Mouse (Mus musculus) limb, embryonic 13.5 days (tissue): ENCODE data around the gene Gatad2a. TPM values are rescaled to one million over a fixed set of nuclear protein-coding genes. Genes with fewer than 3 reads are reported as not detected.

Source experiments
- ATAC-seq: fragments of 200-750 bp; cut with Nextera tagmentation; 2 replicates; pipeline ENCODE4 v1.8.0; 2017; ENCODE audit warnings: low read depth, moderate number of reproducible peaks, moderate TSS enrichment; ENCODE audit not compliant: low FRiP score
- H3K27ac ChIP-seq: fragments of 300-500 bp; sonication (generic); 2 replicates; pipeline ENCODE4 v1.5.1; 2015; ENCODE audit warnings: inconsistent platforms, mild to moderate bottlenecking, moderate library complexity
- H3K27me3 ChIP-seq: fragments of 300-500 bp; sonication (generic); 2 replicates; pipeline ENCODE4 v1.6.1; 2015; ENCODE audit warnings: mild to moderate bottlenecking, inconsistent platforms
- H3K36me3 ChIP-seq: fragments of 300-500 bp; sonication (generic); 2 replicates; pipeline ENCODE4 v1.6.1; 2015; ENCODE audit warnings: inconsistent platforms, mild to moderate bottlenecking, moderate library complexity
- H3K4me1 ChIP-seq: fragments of 300-500 bp; sonication (generic); 2 replicates; pipeline ENCODE4 v1.6.1; 2015; ENCODE audit warnings: inconsistent platforms
- H3K4me2 ChIP-seq: fragments of 300-500 bp; sonication (generic); replicated peaks from 2 replicates; pipeline ENCODE4 v1.6.1; 2015; ENCODE audit warnings: inconsistent platforms, mild to moderate bottlenecking, moderate library complexity
- H3K4me3 ChIP-seq: fragments of 300-500 bp; sonication (generic); 2 replicates; pipeline ENCODE4 v1.5.1; 2015; ENCODE audit warnings: moderate library complexity, mild to moderate bottlenecking, inconsistent platforms
- H3K9ac ChIP-seq: fragments of 300-500 bp; sonication (generic); 2 replicates; pipeline ENCODE4 v1.6.1; 2015; ENCODE audit warnings: mild to moderate bottlenecking, inconsistent platforms
- H3K9me3 ChIP-seq: fragments of 300-500 bp; sonication (generic); 2 replicates; pipeline ENCODE4 v1.6.1; 2016; ENCODE audit warnings: inconsistent platforms
- WGBS: fragments of 180-500 bp; shearing (Covaris S2); methylation state at CpG from one replicate; pipeline ENCODE4 v1.1.7; 2015; 5-methylcytosine and 5-hydroxymethylcytosine counted together
- polyA plus RNA-seq: library from polyadenylated mRNA; unstranded; fragments of >200 nt; fragmentation: Nextera tagmentation; extraction: Ambion mirVana; gene quantifications from 2 replicates; pipeline ENCODE4 v1.2.1, GENCODE M21; 2015

The Gatad2a gene
- polyA plus RNA-seq, 1 experiment from 2014 or later, result 37.7 TPM

DNA sequence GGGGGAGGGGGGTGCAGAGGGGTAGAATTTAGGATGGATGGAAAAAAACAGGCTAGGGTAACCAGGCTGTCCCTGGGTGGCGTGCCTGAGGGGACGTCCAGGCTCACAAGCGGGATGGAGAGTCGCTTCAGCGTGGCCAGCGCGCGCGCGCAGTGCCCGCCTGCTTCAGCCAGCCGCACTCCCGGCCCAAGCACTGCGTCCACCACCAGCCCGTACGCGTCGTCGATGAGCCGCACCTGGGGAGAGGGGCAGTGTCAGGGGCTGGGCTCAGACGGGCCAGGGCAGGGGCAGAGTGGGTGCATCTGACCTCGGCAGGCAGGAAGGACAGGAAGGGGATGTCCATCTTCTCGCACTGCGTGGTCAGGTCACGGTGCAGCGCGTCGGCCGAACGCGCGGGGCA lies 107.3 kb downstream of the Gatad2a start:
- no peak overlapping the region for H3K27ac ChIP-seq
- 4% methylated on average over 32 of the region's 32 CpGs for WGBS
- no peak for ATAC-seq
- peaks cover 28% of the 10 kb centered on the region for H3K4me1 ChIP-seq
- peaks cover 89% of the 10 kb centered on the region for H3K27me3 ChIP-seq
- peak overlapping the region; percentile 48; the same call in 1 of the 2 replicates for H3K9ac ChIP-seq
- peaks cover 18% of the 10 kb centered on the region for H3K36me3 ChIP-seq
- H3K9me3 ChIP-seq, result no peaks in the 10 kb centered on the region
- H3K4me3 ChIP-seq, result peak overlapping the region; percentile 36
- peak overlapping the region; percentile 63 for H3K4me2 ChIP-seq

DNA sequence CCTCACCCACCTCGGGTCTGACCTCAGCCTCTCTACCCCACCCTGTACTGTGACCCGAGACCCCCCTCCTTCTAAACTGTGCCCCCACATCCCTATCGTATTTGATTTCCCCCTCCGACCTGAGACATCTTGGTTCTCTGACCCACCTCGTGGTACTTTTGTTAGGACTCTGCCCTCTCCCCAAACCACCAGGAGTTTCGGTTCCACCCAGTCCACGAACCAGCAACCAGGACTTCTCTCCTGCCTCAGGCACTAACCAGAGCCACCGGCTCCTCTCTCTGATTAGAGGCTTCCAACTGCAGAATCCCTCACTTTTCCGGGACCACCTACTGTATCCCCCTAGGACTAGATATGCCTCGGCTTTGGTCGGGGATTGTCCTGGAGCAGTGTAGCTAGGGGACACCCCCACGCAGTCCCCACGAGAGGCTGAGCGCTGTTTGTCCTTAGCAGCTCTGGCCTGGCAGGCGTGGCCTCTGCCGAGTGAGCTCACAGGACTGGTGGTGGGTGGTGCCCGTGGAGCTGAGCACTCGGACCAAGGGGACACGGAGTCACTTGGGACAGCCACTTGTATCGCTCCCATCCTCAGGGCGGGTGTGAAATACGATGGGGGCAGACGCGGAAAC lies 107.8 kb downstream of the Gatad2a start:
- H3K4me3 ChIP-seq, result peak overlapping the region; percentile 36
- H3K36me3 ChIP-seq, result peaks cover 13% of the 10 kb centered on the region
- no peaks in the 10 kb centered on the region for H3K9me3 ChIP-seq
- 5% methylated on average over 24 of the region's 24 CpGs for WGBS
- peaks cover 94% of the 10 kb centered on the region for H3K27me3 ChIP-seq
- ATAC-seq, result no peak
- H3K4me2 ChIP-seq, result peak overlapping the region; percentile 63
- H3K9ac ChIP-seq, result peak overlapping the region; percentile 48
- peaks cover 28% of the 10 kb centered on the region for H3K4me1 ChIP-seq
- H3K27ac ChIP-seq, result no peak overlapping the region

DNA sequence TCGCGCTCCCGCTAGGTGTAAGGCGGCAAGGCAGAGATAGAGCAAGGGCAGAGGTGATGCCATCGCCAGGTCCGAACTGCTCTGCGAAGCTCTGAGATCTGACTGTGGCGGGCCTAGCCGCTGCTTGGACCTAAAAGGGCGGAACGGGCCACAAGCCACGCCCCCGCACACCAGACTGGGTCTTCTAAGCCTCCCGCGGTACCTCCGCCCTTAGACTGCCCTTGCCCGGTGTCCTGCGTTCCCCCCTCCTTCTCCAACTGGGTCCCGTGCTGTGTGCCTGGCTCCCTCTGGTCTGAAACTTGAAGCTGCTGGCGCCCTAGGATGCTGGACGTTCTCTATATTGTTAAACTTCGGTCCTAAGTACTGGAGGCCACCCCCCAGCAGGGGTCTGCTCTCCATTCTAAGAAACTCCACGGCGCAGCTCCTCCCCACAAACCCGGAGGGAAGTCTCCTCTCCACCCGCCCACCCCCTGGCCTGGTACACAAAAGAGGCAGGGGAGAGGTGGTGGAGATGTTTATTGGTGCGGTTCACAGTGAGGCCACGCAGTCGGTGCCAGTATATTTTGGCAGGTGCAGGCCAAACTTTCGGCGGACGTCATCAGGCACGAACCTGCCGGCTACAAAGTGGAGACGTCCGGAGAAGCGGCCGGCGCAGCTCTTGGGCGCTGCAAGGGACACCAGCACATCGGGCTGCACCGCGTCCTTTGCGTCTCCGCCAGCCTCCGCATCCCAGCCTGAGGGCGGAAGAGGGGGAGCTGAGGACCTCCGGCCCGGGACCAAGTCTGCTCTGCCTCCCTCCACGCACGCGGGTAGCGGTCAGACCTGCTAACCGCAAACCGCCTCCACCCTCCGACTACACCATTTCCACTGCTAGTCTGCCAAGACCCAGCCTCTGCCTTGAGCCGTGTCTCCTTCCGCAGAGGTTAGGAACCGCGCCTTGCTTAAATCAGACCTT lies 108.6 kb downstream of the Gatad2a start, which contains the start of gene Cilp2:
Cilp2 (minus strand) TSS at position 399 of the 955 bp plus-strand sequence.
- peak within 1 kb of the TSS; percentile 63 for H3K4me2 ChIP-seq
- H3K27me3 ChIP-seq, result peaks cover 99% of the 10 kb centered on the region
- peak within 1 kb of the TSS; percentile 48 for H3K9ac ChIP-seq
- 1% methylated on average over 59 of the region's 60 CpGs for WGBS
- H3K4me3 ChIP-seq, result peak within 1 kb of the TSS; percentile 36
- H3K4me1 ChIP-seq, result peaks cover 28% of the 10 kb centered on the region
- no peaks in the 10 kb centered on the region for H3K9me3 ChIP-seq
- ATAC-seq, result no peak
- H3K36me3 ChIP-seq, result peaks cover 5% of the 10 kb centered on the region
- H3K27ac ChIP-seq, result no peak within 1 kb of the TSS

DNA sequence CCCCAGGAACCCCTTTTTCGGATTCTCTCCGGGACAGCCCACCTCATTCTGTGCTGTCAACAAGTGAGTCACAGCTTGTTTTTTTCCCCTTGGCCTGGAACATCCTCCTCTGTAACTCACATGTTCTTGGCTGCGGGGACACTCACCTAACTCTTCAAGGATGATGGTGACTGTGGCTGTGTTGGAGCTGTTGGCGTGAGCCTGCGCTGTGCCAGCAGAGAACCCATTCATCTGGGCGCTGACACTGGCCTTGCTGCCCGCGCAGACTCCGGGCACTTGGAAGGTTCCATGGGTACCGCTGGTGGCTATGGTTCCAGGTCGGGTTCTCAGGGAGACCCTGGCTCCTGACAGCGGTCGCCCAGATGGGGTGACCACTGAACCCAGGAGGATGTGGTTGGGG lies 112.0 kb downstream of the Gatad2a start:
- no peak for ATAC-seq
- Histone ChIP-seq H3K27ac (no peak overlapping the region), H3K27me3 (peaks cover 100% of the 10 kb centered on the region), H3K9ac (no peak overlapping the region), H3K36me3 (no peaks in the 10 kb centered on the region), H3K4me2 (no peak overlapping the region), H3K9me3 (no peaks in the 10 kb centered on the region), H3K4me1 (peaks cover 36% of the 10 kb centered on the region), H3K4me3 (no peak overlapping the region)
- 55% methylated on average over 13 of the region's 13 CpGs for WGBS

DNA sequence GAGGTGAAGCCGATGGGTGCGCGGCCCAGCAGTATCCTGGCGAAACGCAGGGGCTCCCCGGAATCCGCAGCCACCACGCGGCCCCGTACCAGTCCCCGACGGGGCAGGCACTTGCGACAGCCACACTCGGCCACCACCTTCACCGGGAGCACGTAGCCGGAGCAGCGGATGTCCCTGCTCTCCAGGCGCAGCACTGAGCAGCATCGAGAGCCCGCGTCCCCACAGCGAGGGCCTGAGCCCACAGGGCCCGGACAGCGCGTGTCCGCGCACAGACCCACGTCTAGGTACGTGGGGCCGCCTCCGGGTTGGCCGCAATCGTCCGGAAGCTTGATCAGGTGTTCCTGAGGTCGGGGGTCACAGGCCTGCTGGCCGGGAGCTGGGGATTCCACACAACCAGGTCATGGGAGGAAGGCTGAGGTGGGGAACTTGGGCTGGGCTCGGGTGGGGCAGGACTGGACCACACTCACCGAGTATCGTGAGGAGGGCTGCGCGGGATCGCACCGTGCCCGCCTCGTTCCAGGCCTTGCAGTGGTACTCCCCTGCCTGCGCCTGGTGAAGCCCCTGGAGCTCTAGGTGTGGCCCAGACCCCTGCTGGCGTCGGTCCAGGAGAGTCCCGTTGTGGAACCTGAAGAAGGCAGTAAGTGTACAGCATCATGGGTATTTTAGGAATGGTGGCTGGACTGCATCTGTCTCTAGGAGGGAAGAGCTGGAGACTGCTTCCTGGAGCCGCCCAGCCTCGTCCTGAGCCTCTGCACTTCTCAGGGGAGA lies 113.2 kb downstream of the Gatad2a start:
- H3K9ac ChIP-seq, result peak overlapping the region; percentile 50; the same call in 1 of the 2 replicates
- H3K27ac ChIP-seq, result no peak overlapping the region
- peaks cover 24% of the 10 kb centered on the region for H3K4me1 ChIP-seq
- H3K4me3 ChIP-seq, result peak overlapping the region; percentile 47
- 14% methylated on average over 52 of the region's 52 CpGs for WGBS
- peaks cover 100% of the 10 kb centered on the region for H3K27me3 ChIP-seq
- H3K9me3 ChIP-seq, result no peaks in the 10 kb centered on the region
- ATAC-seq, result no peak
- peak overlapping the region; percentile 63 for H3K4me2 ChIP-seq
- no peaks in the 10 kb centered on the region for H3K36me3 ChIP-seq

DNA sequence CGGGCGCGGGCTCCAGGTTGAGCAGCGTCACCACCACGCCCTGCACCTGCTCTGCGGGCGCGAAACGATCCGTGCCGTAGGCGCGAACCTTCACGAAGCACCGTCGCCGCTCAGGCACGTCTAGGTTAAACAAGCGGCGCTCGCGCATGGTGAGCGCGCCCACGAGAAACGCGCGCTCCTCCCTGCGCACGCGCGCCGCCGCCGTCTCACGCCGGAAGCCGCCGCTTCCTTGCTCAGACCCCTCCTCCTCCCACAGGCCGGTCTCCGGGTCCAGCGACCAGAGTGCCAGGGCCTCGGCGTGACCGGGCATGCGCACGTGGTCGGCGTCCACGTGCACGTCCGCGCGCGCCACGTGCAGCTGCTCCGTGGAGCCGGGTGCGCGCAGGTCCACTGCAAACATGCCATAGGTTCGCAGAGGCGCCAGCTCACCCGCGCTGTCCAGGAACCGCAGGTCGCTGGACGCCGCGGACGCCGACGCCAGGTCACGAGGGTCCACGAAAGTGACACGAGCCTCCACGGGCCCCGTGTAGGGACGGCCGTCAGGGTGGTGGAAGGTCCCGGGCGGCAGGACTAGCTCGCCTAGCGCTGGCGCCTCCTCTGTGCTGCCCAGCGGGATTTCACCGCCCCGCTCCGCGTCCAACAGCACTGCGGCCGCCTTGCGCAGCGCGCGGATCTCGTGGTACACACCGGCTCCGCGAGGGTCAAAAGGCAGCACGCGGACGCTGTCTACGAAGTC lies 114.0 kb downstream of the Gatad2a start:
- peaks cover 100% of the 10 kb centered on the region for H3K27me3 ChIP-seq
- H3K4me1 ChIP-seq, result peaks cover 16% of the 10 kb centered on the region
- no peaks in the 10 kb centered on the region for H3K36me3 ChIP-seq
- WGBS, result 5% methylated on average over 103 of the region's 103 CpGs
- H3K4me2 ChIP-seq, result peak overlapping the region; percentile 63
- H3K9ac ChIP-seq, result peak overlapping the region; percentile 50
- ATAC-seq, result peak; percentile 71
- H3K9me3 ChIP-seq, result no peaks in the 10 kb centered on the region
- H3K4me3 ChIP-seq, result peak overlapping the region; percentile 47
- H3K27ac ChIP-seq, result no peak overlapping the region

DNA sequence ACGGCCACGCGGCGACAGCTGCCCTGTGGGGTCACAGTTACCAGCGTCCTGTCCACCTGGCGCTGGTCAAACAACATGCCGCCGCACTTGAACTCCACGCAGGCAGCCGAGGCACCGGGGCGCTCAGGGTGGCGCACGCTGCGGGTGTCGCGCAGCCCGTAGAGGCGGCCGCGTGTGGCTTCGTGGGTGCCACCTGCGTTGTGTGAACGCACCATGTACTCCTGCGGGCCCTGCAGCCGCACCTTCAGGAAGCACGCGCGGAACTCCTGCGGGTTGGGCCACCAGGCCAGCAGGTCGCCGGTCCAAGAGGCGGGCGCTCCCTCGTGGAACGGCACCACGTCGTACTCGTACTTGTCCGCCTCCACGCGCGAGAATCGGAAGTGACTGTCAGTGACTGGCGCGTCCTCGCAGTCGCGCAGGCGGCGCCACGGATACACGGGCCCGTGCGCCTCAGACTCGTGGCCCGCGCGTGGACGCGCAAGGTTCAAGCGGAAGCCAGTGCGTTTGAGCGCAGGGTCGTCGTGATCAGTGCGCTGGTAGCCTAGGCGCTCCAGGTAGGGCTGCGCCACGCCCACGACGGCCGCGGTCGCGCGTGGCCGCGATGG lies 114.8 kb downstream of the Gatad2a start:
- Histone ChIP-seq H3K9me3 (no peaks in the 10 kb centered on the region), H3K4me1 (peaks cover 11% of the 10 kb centered on the region), H3K9ac (peak overlapping the region; percentile 50), H3K27ac (no peak overlapping the region), H3K27me3 (peaks cover 100% of the 10 kb centered on the region), H3K4me2 (peak overlapping the region; percentile 63), H3K36me3 (no peaks in the 10 kb centered on the region), H3K4me3 (peak overlapping the region; percentile 47)
- ATAC-seq, result no peak
- WGBS, result 15% methylated on average over 79 of the region's 79 CpGs

DNA sequence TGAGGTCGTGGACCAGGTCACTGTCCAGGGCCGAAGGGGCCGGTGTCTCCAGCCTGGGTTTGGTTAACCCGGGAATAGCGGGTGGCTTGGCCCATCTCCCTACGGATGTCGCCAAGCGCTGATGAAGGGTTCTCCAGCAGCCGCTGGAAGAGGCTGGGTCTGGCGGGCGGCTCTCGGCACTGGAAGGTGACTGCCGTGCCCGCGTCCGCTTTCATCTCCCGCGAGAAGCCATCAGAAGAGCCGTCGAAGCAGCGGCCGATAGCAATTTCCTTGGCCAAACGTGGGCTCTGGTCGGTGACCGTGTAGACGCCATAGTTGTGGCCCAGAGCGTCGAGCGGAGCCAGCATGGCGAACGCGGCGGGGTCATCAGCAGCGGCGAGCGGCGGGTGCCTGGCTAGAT lies 115.3 kb downstream of the Gatad2a start:
- Histone ChIP-seq H3K9ac (peak overlapping the region; percentile 50; the same call in 1 of the 2 replicates), H3K36me3 (no peaks in the 10 kb centered on the region), H3K27ac (no peak overlapping the region), H3K27me3 (peaks cover 99% of the 10 kb centered on the region), H3K4me2 (peak overlapping the region; percentile 63), H3K4me3 (peak overlapping the region; percentile 47), H3K9me3 (no peaks in the 10 kb centered on the region), H3K4me1 (peaks cover 11% of the 10 kb centered on the region)
- no peak for ATAC-seq
- WGBS, result 10% methylated on average over 37 of the region's 37 CpGs

DNA sequence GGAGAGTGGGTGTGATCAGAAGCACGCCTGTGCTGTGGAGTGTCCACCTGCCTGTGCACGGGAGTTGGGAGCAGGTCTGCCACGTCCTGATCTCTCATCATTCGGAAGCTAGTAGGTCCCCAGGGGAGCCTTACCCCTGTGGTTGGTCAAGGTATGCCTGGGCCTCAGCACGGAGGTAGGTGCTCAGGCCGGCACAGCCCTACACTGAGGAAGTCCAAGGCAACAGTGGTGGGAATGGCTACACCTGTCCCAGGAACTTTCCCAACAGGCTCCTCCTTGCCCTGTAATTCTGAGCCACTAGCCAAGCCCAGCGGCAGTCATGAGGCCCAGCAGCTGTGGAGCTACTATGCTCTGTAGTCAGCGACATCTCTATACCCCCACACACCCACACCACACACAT lies 116.5 kb downstream of the Gatad2a start:
- no peak overlapping the region for H3K4me2 ChIP-seq
- no peak for ATAC-seq
- H3K36me3 ChIP-seq, result no peaks in the 10 kb centered on the region
- no peaks in the 10 kb centered on the region for H3K9me3 ChIP-seq
- H3K27me3 ChIP-seq, result peaks cover 91% of the 10 kb centered on the region
- no peak overlapping the region for H3K4me3 ChIP-seq
- 60% methylated on average over 8 of the region's 8 CpGs for WGBS
- no peak overlapping the region for H3K27ac ChIP-seq
- no peak overlapping the region for H3K9ac ChIP-seq
- H3K4me1 ChIP-seq, result peaks cover 12% of the 10 kb centered on the region

DNA sequence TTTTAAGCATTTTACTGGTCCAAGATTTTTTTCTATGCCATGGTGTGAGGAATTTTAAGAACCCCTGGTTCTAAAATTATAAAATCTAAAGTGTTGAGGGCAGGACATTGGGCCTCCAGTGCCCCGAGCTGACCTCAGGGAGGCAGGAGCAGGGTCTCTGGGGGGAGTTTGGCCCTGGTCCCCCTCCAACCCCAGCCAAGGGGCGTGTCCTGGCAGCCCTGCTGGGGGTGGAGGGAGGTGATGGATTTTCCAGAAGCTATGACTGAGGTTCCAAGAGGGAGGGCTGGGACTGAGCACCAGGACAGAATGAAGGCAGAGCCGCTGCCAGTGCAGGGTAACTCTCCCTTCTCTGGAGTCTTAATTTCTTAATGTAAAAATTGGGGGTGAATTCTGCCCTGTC lies 118.2 kb downstream of the Gatad2a start:
- Histone ChIP-seq H3K4me3 (no peak overlapping the region), H3K27ac (no peak overlapping the region), H3K4me2 (no peak overlapping the region), H3K9ac (no peak overlapping the region), H3K9me3 (no peaks in the 10 kb centered on the region), H3K4me1 (peaks cover 14% of the 10 kb centered on the region), H3K27me3 (peaks cover 74% of the 10 kb centered on the region), H3K36me3 (no peaks in the 10 kb centered on the region)
- 51% methylated on average over 3 of the region's 3 CpGs for WGBS
- ATAC-seq, result no peak

DNA sequence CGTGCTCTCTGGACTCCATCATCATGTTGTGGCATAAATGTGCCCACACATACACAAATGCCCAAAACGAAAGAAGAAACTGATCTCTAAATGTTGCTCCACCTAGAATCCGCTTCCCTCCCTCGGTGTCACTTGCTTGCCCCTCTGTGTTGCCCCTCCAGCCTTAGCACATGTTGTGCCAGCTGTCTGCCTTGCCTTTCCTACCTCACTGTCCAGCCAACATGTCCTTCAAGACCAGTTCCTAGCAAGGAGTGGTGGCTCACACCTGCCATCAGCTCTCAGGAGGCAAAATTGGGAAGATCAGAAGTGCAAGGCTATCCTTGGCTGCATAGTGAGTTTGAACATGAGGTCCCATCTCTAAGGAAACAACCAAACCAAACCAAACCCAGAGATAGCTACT lies 118.8 kb downstream of the Gatad2a start:
- no peaks in the 10 kb centered on the region for H3K9me3 ChIP-seq
- peaks cover 68% of the 10 kb centered on the region for H3K27me3 ChIP-seq
- H3K4me3 ChIP-seq, result no peak overlapping the region
- no peak overlapping the region for H3K4me2 ChIP-seq
- H3K4me1 ChIP-seq, result peaks cover 14% of the 10 kb centered on the region
- no peak overlapping the region for H3K27ac ChIP-seq
- no peaks in the 10 kb centered on the region for H3K36me3 ChIP-seq
- ATAC-seq, result no peak
- 79% methylated on average over 4 of the region's 4 CpGs for WGBS
- H3K9ac ChIP-seq, result no peak overlapping the region
